Mouse (Mus musculus): ENCODE results near the gene Camta1.

DNA sequence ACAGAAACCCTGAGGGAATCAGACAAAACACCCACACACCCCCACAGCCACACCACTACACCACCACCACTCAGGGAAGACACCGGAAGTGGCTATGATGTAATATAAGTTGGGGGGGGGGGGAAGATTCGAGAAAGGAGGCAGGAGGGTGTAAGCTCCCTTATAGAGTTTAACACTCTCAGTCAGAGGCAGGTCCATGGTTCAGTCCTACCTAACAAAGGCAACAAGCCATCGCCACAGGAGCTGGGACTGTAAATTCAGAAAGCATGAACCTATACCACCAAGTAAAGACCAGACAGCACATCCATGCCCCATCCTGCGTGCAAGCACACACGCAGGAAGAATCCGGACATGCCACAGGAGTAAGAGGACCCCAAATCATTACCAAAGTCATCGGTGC is 772.4 kb downstream of the Camta1 start, which contains the start of gene Gm13090:
- TF ChIP-seq CTCF (IDR thresholded peaks at IDR 0.05; ENCODE audit: low read depth) (no peak), EP300 (IDR thresholded peaks at IDR 0.05; ENCODE audit: low read depth) (no peak)
